Mouse (Mus musculus) kidney, adult 2 months (tissue): ENCODE data around the gene Etfb.

Experiments used
- CTCF ChIP-seq: fragments of 200-500 bp; conservative IDR thresholded peaks from 2 replicates; pipeline ENCODE4 v1.5.1; 2011; ENCODE audit warnings: low read depth, mild to moderate bottlenecking, control low read depth, low read length, moderate library complexity, mixed read lengths; ENCODE audit not compliant: insufficient read depth, insufficient read length
- POLR2A ChIP-seq: fragments of 200-500 bp; IDR thresholded peaks from one replicate; pipeline ENCODE4 v1.6.1; 2011; ENCODE audit warnings: low read depth, low read length, control low read depth

DNA sequence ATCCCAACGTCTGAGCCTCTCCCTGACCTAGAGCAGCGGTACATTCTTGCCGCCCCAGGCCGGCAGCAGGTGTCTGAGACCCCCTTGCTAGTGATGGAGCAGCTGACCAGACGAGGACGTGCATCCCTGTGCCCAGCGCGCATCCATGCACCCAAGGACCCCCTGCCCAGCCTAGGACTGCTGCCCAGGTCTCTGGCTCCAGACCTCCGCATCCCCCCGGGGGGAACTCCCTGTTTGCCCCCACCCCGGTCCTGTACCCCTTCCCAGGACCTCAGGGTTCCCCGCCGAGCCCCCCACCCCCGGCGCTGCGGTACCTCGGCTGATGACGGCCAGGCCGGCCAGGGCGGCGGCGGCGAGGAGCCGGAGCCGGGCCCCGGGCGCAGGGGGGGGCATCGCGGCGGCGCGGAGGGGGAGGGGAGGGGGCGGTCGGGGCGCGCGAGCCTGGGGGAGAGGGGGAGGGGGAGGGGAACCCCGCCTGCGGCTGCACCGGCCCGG, 45.8 kb downstream of the Etfb start, which contains the start of gene Iglon5:
- TF ChIP-seq POLR2A (no peak), CTCF (no peak)
